Mouse (Mus musculus) hematopoietic stem cell, adult 5-6 weeks (primary cell): ENCODE data around the gene Larp6. TPM values are rescaled to one million over a fixed set of nuclear protein-coding genes. Genes with fewer than 3 reads are reported as not detected.
A peak's percentile ranks its signal among the peaks of the same experiment; 100 is the strongest.

Experiments
- ATAC-seq, 2 experiments: fragments of 125-278 bp in 1 of 2; replicated peaks in 1 of 2; 2 replicates each; pipeline ENCODE4 v1.8.0; 2016 to 2017; ENCODE audit warnings: inconsistent platforms in 2 of 2, mild to moderate bottlenecking in 2 of 2, moderate number of reproducible peaks in 2 of 2, low read depth in 1 of 2, moderate TSS enrichment in 1 of 2; ENCODE audit not compliant: low FRiP score in 2 of 2, poor library complexity in 2 of 2, severe bottlenecking in 2 of 2, insufficient read depth in 1 of 2, low TSS enrichment in 1 of 2
- total RNA-seq: library from RNA; stranded (forward); fragments of 172-1452, 232-1000 nt; gene quantifications from 2 replicates; pipeline ENCODE4 v1.2.3, GENCODE M21; 2017

Gene Larp6
- 0.45 and 1.1 TPM in 2 replicates for total RNA-seq

GRCm38 (mm10) chr9:60712771-60713541 lies at the start of gene Larp6:
TSS of gene Larp6 (plus strand) at chr9:60712989.
- peak in 1 of 2 experiments; percentile 25; a peak in 1 of 4 replicates for ATAC-seq

- ATAC-seq, result no peak
These were observed 48.4 kb upstream of the Larp6 start for GRCm38 (mm10) chr9:60664385-60664784.

GRCm38 (mm10) chr9:60664866-60665265 lies 47.9 kb upstream of the Larp6 start:
- ATAC-seq, result no peak

GRCm38 (mm10) chr9:60665535-60665934 lies 47.3 kb upstream of the Larp6 start:
- ATAC-seq, result no peak

- ATAC-seq, result no peak
These were observed 43.9 kb upstream of the Larp6 start for GRCm38 (mm10) chr9:60668886-60669285.

GRCm38 (mm10) chr9:60672568-60672967 lies 40.2 kb upstream of the Larp6 start:
- ATAC-seq, result no peak

- ATAC-seq, result no peak
These were observed 38.0 kb upstream of the Larp6 start for GRCm38 (mm10) chr9:60674780-60675179.

GRCm38 (mm10) chr9:60676429-60676828 lies 36.4 kb upstream of the Larp6 start:
- no peak for ATAC-seq

GRCm38 (mm10) chr9:60678913-60679312 lies 33.9 kb upstream of the Larp6 start:
- peak; percentile 72 to 77; a peak in 3 of 4 replicates for ATAC-seq

- no peak for ATAC-seq
These were observed 31.8 kb upstream of the Larp6 start for GRCm38 (mm10) chr9:60681005-60681404.

- ATAC-seq, result no peak
These were observed 30.0 kb upstream of the Larp6 start for GRCm38 (mm10) chr9:60682753-60683152.

- peak; percentile 33 to 63; a peak in 3 of 4 replicates for ATAC-seq
These were observed 25.4 kb upstream of the Larp6 start for GRCm38 (mm10) chr9:60687415-60687814.

GRCm38 (mm10) chr9:60687891-60688324 lies 24.9 kb upstream of the Larp6 start, which contains the start of gene Lrrc49:
TSS of gene Lrrc49 (minus strand) at chr9:60688158.
- peak; percentile 87 to 94 for ATAC-seq

GRCm38 (mm10) chr9:60692624-60693023 lies 20.2 kb upstream of the Larp6 start:
- no peak for ATAC-seq

- ATAC-seq, result no peak
These were observed 18.8 kb upstream of the Larp6 start for GRCm38 (mm10) chr9:60693986-60694385.

GRCm38 (mm10) chr9:60696271-60696985 lies 16.4 kb upstream of the Larp6 start:
- no peak for ATAC-seq

GRCm38 (mm10) chr9:60699581-60700231 lies 13.1 kb upstream of the Larp6 start:
- no peak for ATAC-seq

GRCm38 (mm10) chr9:60707594-60707993 lies 5.2 kb upstream of the Larp6 start:
- no peak for ATAC-seq
